Mouse (Mus musculus): ENCODE measurements at regions not wholly inside any gene's neighbourhood (a gene's known extent, or its start where the extent isn't known, plus 50 kb on each side); places are given as distances from the start of the nearest gene placed in this dataset.

GRCm38 (mm10) chr2:134730547-134730946 lies 55.3 kb upstream of the Plcb1 start:
- DNase-seq = no peak

GRCm38 (mm10) chr2:134726713-134727112 lies 59.2 kb upstream of the Plcb1 start:
- DNase-seq = no peak

GRCm38 (mm10) chr2:134724071-134724470 lies 61.8 kb upstream of the Plcb1 start:
- DNase-seq = no peak

- DNase-seq = no peak
Measured at GRCm38 (mm10) chr2:134717815-134718362, 68.0 kb upstream of the Plcb1 start.

GRCm38 (mm10) chr2:134716531-134716930 lies 69.3 kb upstream of the Plcb1 start:
- DNase-seq = no peak

GRCm38 (mm10) chr2:134714001-134714400 lies 70.1 kb upstream of the Tmx4 start:
- DNase-seq = no peak

- peak; percentile 1 for DNase-seq
Measured at GRCm38 (mm10) chr2:134708754-134709153, 64.8 kb upstream of the Tmx4 start.

- no peak for DNase-seq
Measured at GRCm38 (mm10) chr2:134703067-134703466, 59.1 kb upstream of the Tmx4 start.

GRCm38 (mm10) chr2:134697424-134697823 lies 53.5 kb upstream of the Tmx4 start:
- DNase-seq = no peak

GRCm38 (mm10) chr2:134696394-134696793 lies 52.4 kb upstream of the Tmx4 start:
- no peak for DNase-seq
